Mouse (Mus musculus): ENCODE measurements around the gene Ccdc155. TPM values are rescaled to one million over a fixed set of nuclear protein-coding genes. Genes with fewer than 3 reads are reported as not detected.
"Not testable (repeated sequence)": the region's sequence is repeated elsewhere in the genome, so short reads cannot be mapped to it uniquely, and the experiment has no call there.

The Ccdc155 gene
- polyA plus RNA-seq, 1 experiment from 2014 or later = 0.48 TPM

DNA sequence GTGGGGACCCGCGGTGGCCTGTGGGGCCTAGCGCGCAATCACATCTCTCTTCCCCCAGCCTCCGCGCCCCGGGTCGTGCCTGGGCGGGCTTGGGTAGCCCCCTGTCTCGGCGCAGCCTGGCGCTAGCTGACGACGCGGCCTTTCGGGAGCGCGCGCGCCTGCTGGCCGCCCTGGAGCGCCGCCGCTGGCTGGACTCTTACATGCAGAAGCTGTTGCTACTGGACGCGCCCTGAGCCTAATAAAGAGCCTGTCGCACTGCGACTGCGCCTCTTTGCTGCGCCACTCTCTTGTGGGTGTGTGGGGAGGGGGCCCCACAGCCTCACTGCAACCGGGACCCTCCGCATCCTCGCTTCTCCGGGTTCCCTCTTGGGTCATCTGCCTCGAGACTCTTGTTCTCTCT is 23.2 kb downstream of the Ccdc155 start:
- H3K4me1 ChIP-seq = peaks cover 22% of the 10 kb centered on the region
- peak overlapping the region; percentile 51 for H3K4me2 ChIP-seq (replicated peaks)
- peak overlapping the region; percentile 35; the same call in 1 of the 2 replicates for H3K9ac ChIP-seq
- ATAC-seq (ENCODE audit: low FRiP score) = no peak
- 7% methylated on average over 32 of the region's 35 CpGs for WGBS
- H3K36me3 ChIP-seq = no peaks in the 10 kb centered on the region
- H3K27ac ChIP-seq = no peak overlapping the region
- peaks cover 98% of the 10 kb centered on the region for H3K27me3 ChIP-seq
- H3K4me3 ChIP-seq = peak overlapping the region; percentile 24
- no peaks in the 10 kb centered on the region for H3K9me3 ChIP-seq (replicated peaks)

DNA sequence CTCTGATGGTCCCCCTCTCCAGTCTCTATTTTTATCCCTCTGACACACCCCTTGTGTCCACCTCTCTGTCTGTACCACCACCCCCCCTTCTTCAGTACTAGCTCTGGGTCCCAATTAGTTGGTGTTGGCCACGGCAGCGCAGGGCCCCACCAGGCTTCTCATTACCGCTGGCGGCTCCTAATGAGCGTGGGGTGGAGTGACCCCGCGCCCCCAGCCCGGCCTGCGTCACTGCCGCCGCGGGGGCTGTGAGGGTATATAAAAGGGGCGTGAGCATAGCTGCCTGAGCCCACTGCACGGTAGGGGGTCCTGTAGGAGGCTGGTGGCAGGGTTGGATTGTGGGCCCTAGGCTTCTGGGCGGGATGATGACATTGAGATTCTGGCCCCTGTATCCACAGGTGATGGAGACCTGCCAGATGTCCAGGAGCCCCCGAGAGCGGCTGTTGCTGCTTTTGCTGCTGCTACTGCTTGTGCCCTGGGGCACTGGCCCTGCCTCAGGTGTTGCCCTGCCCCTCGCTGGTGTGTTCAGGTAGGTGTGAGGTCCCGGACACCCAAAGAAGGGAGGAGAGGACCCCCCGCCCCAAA is 23.7 kb downstream of the Ccdc155 start, which contains the start of gene Pth2:
Gene Pth2 (plus strand): TSS at position 100 of the 582 bp plus-strand sequence.
- peak within 1 kb of the TSS; percentile 51 for H3K4me2 ChIP-seq (replicated peaks)
- peak within 1 kb of the TSS; percentile 35; the same call in 1 of the 2 replicates for H3K9ac ChIP-seq

DNA sequence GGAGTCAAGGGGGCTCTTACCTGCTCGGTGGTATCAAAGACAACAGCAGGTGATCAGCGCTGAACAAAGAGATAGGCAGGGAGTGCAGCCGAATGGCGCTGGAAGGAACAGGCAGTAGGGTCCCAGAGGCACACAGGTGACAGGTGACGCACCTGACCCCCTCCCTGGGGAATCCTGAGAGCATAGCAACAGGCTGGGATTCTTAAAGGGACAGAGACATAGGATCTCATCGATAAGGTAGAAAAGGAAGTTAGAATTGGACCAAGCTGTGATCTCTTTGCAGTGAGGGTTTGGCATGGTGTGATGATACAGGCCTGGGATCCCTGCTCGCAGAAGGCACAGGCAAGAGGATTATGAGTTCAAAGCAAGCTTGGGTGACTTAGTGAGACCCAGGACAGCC is 25.2 kb downstream of the Ccdc155 start, which contains the start of gene Gfy:
Gene Gfy (minus strand): TSS at position 101 of the 400 bp plus-strand sequence.
- H3K27me3 ChIP-seq = peaks cover 100% of the 10 kb centered on the region
- no peaks in the 10 kb centered on the region for H3K36me3 ChIP-seq
- no peak within 1 kb of the TSS for H3K4me3 ChIP-seq
- no peak for ATAC-seq (ENCODE audit: low FRiP score)
- peaks cover 31% of the 10 kb centered on the region for H3K4me1 ChIP-seq
- H3K27ac ChIP-seq = no peak within 1 kb of the TSS
- H3K4me2 ChIP-seq (replicated peaks) = no peak within 1 kb of the TSS
- WGBS = 26% methylated on average over 7 of the region's 7 CpGs
- no peak within 1 kb of the TSS for H3K9ac ChIP-seq
- no peaks in the 10 kb centered on the region for H3K9me3 ChIP-seq (replicated peaks)

More for the DNA sequence above, 23.7 kb downstream of the Ccdc155 start, which contains the start of gene Pth2:
- Histone ChIP-seq H3K27me3 (peaks cover 99% of the 10 kb centered on the region), H3K9me3 (replicated peaks) (no peaks in the 10 kb centered on the region), H3K36me3 (no peaks in the 10 kb centered on the region), H3K4me1 (peaks cover 28% of the 10 kb centered on the region), H3K4me3 (peak within 1 kb of the TSS; percentile 24), H3K27ac (no peak within 1 kb of the TSS)
- 22% methylated on average over 20 of the region's 20 CpGs for WGBS
- no peak for ATAC-seq (ENCODE audit: low FRiP score)

DNA sequence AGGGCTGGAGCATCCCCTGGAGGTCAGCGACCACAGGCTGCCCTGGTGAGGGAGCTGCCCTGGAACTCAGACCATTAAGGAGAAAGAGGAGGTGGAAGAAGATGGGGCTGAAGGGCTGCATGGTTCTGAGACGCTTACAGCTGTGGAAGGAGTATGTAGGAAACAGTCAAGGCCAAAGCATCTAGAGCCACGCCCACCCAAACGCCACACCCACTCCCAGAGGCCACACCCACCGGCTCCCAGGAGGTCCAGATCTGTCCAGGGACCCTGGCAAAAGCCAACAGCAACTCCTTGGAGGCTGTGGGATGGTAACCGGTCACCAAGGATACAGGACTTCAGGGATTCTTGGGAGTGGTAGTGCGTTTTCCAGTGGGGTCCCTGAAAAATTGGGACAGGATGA is 26.1 kb downstream of the Ccdc155 start:
- Histone ChIP-seq H3K4me1 (peaks cover 30% of the 10 kb centered on the region), H3K27ac (no peak overlapping the region), H3K9me3 (replicated peaks) (no peaks in the 10 kb centered on the region), H3K9ac (no peak overlapping the region), H3K4me2 (replicated peaks) (no peak overlapping the region), H3K36me3 (no peaks in the 10 kb centered on the region), H3K4me3 (no peak overlapping the region), H3K27me3 (peaks cover 98% of the 10 kb centered on the region)
- no peak for ATAC-seq (ENCODE audit: low FRiP score)
- WGBS = 29% methylated on average over 7 of the region's 7 CpGs

DNA sequence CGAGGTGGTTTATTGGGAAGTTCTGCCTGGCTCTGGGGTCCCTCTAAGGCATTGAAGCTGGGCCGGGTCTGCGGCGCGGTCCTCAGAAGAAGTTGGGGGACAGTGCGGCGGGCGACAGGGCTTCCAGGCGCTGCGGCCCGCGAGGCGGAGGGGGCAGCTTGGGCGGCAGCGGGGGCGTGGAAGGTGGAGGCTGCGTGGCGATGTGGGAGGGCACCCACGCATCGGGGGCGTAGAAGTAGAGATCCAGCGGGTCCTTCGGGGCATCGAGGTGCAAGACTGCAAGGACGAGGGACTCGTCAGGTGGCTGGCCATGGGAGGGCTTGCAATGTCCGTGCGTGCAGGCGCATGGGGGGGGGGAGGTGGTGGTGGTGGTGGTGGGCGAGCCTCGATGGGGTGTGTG is 28.3 kb downstream of the Ccdc155 start:
- WGBS = 3% methylated on average over 31 of the region's 31 CpGs
- H3K36me3 ChIP-seq = no peaks in the 10 kb centered on the region
- no peak for ATAC-seq (ENCODE audit: low FRiP score)
- peaks cover 97% of the 10 kb centered on the region for H3K27me3 ChIP-seq
- H3K4me3 ChIP-seq = peak overlapping the region; percentile 10; the same call in 1 of the 2 replicates
- H3K4me1 ChIP-seq = peaks cover 22% of the 10 kb centered on the region
- no peak overlapping the region for H3K27ac ChIP-seq
- H3K4me2 ChIP-seq (replicated peaks) = peak overlapping the region; percentile 25
- no peak overlapping the region for H3K9ac ChIP-seq
- no peaks in the 10 kb centered on the region for H3K9me3 ChIP-seq (replicated peaks)

DNA sequence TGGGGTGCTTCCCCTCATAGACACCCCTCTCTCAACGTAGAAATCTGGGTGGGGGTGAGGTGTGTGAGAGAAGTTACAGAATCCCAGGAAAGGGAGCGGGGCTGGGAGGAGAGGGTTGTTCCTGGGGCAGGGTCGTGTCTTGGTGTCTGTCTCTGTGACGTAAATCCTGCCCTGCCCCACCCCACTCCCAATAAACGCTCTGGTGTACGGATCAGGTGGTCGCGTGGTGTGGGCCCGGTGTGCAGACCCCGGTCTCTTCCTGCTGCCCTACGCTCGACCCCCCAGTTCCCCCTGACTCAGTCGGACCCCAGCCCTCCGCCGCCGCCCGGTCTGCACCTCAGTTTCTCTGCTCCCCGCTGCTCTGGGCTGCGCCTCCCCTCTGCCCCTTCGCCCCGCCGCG is 28.8 kb downstream of the Ccdc155 start:
- H3K9me3 ChIP-seq (replicated peaks) = no peaks in the 10 kb centered on the region
- H3K4me1 ChIP-seq = peaks cover 17% of the 10 kb centered on the region
- no peak overlapping the region for H3K27ac ChIP-seq
- H3K4me3 ChIP-seq = peak overlapping the region; percentile 10; the same call in 1 of the 2 replicates
- no peaks in the 10 kb centered on the region for H3K36me3 ChIP-seq
- H3K9ac ChIP-seq = no peak overlapping the region
- no peak for ATAC-seq (ENCODE audit: low FRiP score)
- peak overlapping the region; percentile 25 for H3K4me2 ChIP-seq (replicated peaks)
- 1% methylated on average over 23 of the region's 23 CpGs for WGBS
- H3K27me3 ChIP-seq = peaks cover 96% of the 10 kb centered on the region

DNA sequence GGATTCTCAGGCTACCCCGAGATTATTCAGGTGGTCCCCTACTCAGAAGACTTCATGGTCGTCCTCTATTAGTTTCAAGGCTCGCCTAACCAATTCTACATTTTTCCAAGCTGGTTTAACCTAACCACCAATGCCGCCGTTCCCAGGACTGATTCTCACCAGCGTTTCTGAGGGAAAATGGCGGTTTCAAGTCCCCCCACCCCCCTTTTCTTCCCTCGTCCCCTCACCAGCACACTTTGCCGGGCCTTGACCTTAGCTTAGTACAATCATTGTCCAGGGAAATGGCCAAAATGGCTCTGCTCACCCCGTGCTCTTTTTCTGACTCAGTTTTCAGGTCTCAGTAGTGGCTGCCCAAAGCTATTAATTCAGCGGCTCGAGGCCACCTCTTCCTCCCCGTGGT is 29.3 kb downstream of the Ccdc155 start:
- no peak overlapping the region for H3K9ac ChIP-seq
- H3K27me3 ChIP-seq = peaks cover 96% of the 10 kb centered on the region
- no peak for ATAC-seq (ENCODE audit: low FRiP score)
- no peak overlapping the region for H3K4me2 ChIP-seq (replicated peaks)
- 0 out of 2 replicates have a peak overlapping the region, but pooled peaks have one; percentile 10 for H3K4me3 ChIP-seq
- H3K36me3 ChIP-seq = no peaks in the 10 kb centered on the region
- H3K4me1 ChIP-seq = peaks cover 16% of the 10 kb centered on the region
- peaks cover under 1% of the 10 kb centered on the region; the same call in 1 of the 2 replicates for H3K9me3 ChIP-seq (replicated peaks)
- no peak overlapping the region for H3K27ac ChIP-seq
- whole genome bisulfite sequencing = under 1% methylated on average over 13 of the region's 13 CpGs

DNA sequence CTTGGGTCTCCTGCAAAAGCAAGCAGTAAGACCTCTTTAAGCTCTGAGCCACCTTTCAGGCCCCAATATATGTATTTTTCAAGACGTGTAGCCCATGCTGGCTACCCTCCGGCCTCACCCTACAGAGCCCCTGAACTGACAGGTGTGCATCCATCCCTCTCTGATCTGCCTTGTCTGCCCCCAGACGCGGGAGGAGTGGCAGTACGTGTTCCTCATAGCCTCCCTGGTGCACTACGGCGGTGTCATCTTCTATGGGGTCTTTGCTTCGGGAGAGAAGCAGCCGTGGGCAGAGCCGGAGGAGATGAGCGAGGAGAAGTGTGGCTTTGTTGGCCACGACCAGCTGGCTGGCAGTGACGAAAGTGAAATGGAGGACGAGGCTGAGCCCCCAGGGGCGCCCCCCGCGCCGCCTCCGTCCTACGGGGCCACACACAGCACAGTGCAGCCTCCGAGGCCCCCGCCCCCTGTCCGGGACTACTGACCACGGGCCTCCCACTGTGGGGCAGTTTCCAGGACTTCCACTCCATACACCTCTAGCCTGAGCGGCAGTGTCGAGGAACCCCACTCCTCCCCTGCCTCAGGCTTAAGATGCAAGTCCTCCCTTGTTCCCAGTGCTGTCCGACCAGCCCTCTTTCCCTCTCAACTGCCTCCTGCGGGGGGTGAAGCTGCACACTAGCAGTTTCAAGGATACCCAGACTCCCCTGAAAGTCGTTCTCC is 30.0 kb downstream of the Ccdc155 start:
- Histone ChIP-seq H3K4me2 (replicated peaks) (peak overlapping the region; percentile 29), H3K9me3 (replicated peaks) (peaks cover 7% of the 10 kb centered on the region)
- WGBS = 3% methylated on average over 29 of the region's 29 CpGs

DNA sequence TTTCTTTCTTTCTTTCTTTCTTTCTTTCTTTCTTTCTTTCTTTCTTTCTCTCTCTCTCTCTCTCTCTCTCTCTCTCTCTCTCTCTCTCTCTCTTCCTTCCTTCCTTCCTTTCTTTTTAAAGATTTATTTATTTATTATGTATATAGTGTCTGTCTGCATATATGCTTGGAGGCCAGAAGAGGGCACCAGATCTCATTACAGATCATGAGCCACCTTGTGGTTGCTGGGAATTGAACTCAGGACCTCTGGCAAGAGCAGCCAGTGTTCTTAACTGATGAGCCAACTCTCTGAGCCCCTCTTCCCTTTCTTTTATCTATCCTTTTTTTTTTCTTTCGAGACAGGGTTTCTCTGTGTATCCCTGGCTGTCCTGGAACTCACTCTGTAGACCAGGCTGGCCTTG is 30.9 kb downstream of the Ccdc155 start:
- not testable (repeated sequence) for ATAC-seq (ENCODE audit: low FRiP score); H3K4me3 ChIP-seq
- 59% methylated on average over 1 of the region's 1 CpGs for WGBS

More for the DNA sequence above, 30.0 kb downstream of the Ccdc155 start:
- H3K27me3 ChIP-seq = peaks cover 96% of the 10 kb centered on the region
- no peak overlapping the region for H3K9ac ChIP-seq
- no peaks in the 10 kb centered on the region for H3K36me3 ChIP-seq
- 0 out of 2 replicates have a peak overlapping the region, but pooled peaks have one; percentile 4 for H3K4me3 ChIP-seq
- peaks cover 16% of the 10 kb centered on the region for H3K4me1 ChIP-seq
- no peak for ATAC-seq (ENCODE audit: low FRiP score)
- H3K27ac ChIP-seq = no peak overlapping the region

DNA sequence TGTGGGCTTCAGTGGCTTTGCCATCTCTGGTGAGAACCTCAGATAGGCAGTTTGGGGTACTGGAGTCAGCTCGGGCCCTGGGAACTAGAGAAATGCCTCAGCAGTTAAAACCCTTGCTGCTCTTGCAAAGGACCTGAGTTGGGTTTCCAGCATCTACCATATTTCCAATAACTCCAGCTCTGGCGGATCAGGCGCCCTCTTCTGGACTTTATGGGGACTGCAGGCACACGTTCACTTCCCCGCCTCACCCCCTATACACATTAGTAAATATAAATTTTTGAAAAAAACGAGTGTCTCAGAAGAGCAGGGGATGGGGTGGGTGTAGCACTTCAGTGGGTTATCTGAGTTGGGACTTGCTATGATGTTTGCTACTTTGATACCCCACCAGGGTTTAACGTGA is 31.7 kb downstream of the Ccdc155 start:
- Histone ChIP-seq H3K9ac (no peak overlapping the region), H3K36me3 (no peaks in the 10 kb centered on the region), H3K27ac (no peak overlapping the region), H3K4me1 (peaks cover 24% of the 10 kb centered on the region), H3K9me3 (replicated peaks) (peaks cover 12% of the 10 kb centered on the region), H3K4me2 (replicated peaks) (no peak overlapping the region), H3K27me3 (peaks cover 96% of the 10 kb centered on the region), H3K4me3 (no peak overlapping the region)
- no peak for ATAC-seq (ENCODE audit: low FRiP score)
- WGBS = 66% methylated on average over 7 of the region's 7 CpGs

More for the DNA sequence above, 30.9 kb downstream of the Ccdc155 start:
- not testable (repeated sequence) for H3K36me3 ChIP-seq; H3K4me2 ChIP-seq (replicated peaks); H3K27ac ChIP-seq; H3K9ac ChIP-seq
- H3K27me3 ChIP-seq = peaks cover 96% of the 10 kb centered on the region
- H3K9me3 ChIP-seq (replicated peaks) = peaks cover 12% of the 10 kb centered on the region
- H3K4me1 ChIP-seq = peaks cover 16% of the 10 kb centered on the region

DNA sequence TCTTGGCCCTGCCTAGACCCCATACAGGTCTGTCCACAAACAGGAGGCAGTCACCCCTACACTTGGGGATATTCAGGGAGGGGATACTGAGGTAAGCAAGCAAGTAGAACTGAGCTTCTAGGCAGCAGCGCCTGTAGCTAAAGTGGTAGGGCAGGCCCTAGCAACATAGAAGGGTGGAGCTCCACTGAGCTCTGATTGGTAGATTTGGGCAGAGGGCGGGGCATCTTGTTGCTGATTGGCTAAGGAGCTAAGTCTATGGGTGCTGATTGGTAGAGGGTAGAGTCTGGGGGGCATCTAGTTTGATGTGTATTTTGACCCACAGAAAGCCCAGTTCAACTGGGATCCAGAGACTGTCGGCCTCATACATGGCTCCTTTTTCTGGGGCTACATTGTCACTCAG is 35.2 kb downstream of the Ccdc155 start:
- 95% methylated on average over 3 of the region's 3 CpGs for WGBS
- Histone ChIP-seq H3K4me2 (replicated peaks) (no peak overlapping the region), H3K9me3 (replicated peaks) (peaks cover 12% of the 10 kb centered on the region), H3K27ac (no peak overlapping the region), H3K4me3 (no peak overlapping the region), H3K27me3 (peaks cover 96% of the 10 kb centered on the region), H3K4me1 (peaks cover 20% of the 10 kb centered on the region), H3K9ac (no peak overlapping the region), H3K36me3 (no peaks in the 10 kb centered on the region)
- ATAC-seq (ENCODE audit: low FRiP score) = no peak

DNA sequence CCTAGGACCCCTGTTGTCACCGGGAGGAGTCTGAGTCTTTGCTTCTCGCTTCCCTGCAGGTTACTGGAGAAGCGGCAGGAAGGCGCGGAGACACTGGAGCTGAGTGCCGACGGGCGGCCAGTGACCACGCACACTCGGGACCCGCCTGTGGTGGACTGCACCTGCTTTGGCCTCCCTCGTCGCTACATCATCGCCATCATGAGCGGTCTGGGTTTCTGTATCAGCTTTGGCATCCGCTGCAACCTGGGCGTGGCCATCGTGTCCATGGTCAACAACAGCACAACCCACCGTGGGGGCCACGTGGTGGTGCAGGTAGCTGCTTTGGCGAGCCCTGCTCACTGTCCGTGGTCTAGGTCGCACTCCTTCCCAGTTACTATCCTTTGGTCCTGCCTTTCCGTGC is 36.0 kb downstream of the Ccdc155 start:
- peaks cover 12% of the 10 kb centered on the region for H3K9me3 ChIP-seq (replicated peaks)
- peaks cover 96% of the 10 kb centered on the region for H3K27me3 ChIP-seq
- 3% methylated on average over 24 of the region's 24 CpGs for WGBS
- H3K27ac ChIP-seq = no peak overlapping the region
- no peaks in the 10 kb centered on the region for H3K36me3 ChIP-seq
- peak overlapping the region; percentile 6; the same call in 1 of the 2 replicates for H3K4me3 ChIP-seq
- H3K9ac ChIP-seq = no peak overlapping the region
- H3K4me2 ChIP-seq (replicated peaks) = peak overlapping the region; percentile 26; the same call in 1 of the 2 replicates
- ATAC-seq (ENCODE audit: low FRiP score) = no peak
- peaks cover 25% of the 10 kb centered on the region for H3K4me1 ChIP-seq

Measured in hindbrain, embryonic 12.5 days (tissue).